Mouse (Mus musculus): ENCODE results near the gene Ugt1a5.
"Not testable (repeated sequence)": the region's sequence is repeated elsewhere in the genome, so short reads cannot be mapped to it uniquely, and the experiment has no call there.

Ugt1a5 gene

DNA sequence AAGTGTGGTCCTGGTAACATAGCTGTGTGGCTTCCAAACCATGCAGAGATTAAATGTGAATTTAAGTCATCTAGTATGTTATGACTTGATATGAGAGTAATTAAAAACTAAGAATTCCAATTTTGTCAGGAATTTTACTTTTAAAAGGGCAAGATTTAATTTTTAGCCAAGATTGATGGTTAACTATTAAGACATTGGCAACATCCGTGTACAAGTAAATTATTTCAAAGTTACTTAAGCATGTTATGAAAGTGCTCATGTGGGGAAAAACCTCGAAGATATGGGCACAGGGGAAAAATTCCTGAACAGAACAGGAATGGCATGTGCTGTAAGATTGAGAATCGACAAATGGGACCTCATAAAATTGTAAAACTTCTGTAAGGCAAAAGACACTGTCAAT, 31.6 kb downstream of the Ugt1a5 start:
- no peak for DNase-seq (ENCODE audit: extremely low spot score)

DNA sequence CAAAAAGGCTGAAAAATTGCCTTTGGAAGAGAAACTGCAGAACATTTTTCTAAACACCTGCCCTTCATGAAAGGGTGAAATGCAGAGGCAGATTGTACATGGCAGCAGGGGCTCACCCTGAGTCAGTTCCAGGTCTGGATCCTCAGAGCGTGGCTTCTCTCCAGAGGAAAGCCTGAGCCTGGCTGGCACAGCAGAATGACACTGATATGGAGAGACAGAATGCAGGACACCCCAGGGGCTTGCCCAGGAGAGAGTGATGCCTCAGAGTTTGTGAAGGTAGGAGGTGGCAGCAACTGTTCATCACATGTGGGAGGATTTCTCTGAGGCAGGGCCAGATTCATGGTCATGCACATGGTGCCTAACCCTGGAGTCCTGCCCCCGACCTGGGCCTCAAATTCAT, 34.2 kb downstream of the Ugt1a5 start:
- no peak for DNase-seq (ENCODE audit: extremely low spot score)

DNA sequence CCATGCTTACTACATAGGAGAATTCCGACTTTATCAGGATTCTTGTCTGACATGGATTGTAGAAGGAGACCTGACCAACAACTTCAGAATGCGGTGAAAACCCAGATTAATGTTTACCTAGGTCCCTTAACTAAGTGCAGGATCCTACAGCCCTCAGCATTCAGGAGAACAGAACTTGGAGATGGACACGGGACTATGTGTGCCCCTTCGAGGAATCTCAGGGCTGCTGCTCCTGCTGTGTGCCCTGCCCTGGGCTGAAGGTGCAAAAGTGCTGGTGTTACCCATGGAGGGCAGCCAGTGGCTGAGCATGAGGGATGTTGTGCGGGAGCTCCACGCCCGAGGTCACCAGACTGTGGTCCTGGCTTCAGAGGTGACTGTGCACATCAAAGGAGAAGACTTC, 34.6 kb downstream of the Ugt1a5 start, which contains the start of gene Ugt1a2:
Ugt1a2 (plus strand) TSS at position 146 of the 400 bp plus-strand sequence.
- no peak for DNase-seq (ENCODE audit: extremely low spot score)

DNA sequence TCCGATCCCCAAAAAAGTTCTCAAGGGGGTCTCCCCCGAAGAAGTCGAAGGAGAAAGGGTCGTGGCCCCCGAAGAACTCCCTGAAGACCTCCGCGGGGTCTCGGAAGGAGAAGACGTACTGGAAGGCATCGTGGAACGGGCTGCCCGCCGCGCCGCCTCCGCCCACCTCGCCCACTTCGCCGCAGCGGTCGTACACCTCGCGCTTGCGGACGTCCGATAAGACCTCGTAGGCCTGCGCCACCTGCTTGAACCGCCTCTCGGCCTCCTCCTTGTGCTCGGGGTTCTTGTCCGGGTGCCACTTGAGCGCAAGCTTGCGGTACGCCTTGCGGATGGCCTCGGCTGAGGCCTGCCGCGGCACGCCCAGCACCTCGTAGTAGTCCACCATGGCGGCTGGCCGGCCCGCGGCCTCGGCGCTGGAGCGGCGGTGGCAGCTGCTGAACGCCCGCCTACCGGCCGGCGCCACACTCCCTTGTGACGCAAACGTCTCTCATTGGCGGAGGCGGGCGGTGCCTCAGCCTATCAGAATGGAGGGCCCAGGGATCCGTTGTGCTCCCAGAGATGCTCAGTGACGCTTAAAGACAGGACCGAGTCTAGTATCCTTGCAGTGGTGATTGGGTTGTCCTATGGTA, 39.6 kb downstream of the Ugt1a5 start, which contains the start of gene Dnajb3:
Dnajb3 (minus strand) TSS at position 489 of the 629 bp plus-strand sequence.
- DNase-seq (ENCODE audit: extremely low spot score), result peak; percentile 85

DNA sequence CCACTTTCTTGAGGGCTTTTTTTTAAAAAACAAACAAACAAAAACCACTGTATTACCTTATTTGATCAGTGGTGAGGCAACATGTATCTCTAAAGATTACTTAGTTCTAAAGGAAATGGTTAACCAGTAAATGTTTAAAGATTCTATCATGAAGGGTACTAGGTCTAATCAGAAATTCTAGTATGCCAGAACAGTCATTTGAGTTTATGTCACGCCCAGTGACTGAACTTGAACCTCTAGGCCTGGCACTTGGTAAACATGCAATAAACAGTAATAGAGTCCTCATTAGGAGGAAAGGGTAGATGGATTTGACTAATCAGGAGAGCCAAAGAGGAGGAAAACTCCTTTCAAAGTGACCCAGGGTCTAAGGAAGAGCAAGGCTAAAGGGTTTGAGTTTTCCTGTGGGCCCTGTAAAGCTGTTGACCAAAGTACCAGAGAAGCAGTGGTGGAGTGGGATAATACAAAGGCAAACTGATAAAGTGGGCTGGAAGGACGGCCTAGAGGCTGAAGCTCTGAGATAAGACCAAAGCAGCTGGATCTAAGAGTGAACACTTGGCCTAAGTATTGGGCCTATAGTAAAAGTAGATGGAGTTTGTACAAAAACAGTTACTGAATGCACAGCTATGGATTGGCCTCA, 41.1 kb downstream of the Ugt1a5 start:
- DNase-seq (ENCODE audit: extremely low spot score), result no peak

DNA sequence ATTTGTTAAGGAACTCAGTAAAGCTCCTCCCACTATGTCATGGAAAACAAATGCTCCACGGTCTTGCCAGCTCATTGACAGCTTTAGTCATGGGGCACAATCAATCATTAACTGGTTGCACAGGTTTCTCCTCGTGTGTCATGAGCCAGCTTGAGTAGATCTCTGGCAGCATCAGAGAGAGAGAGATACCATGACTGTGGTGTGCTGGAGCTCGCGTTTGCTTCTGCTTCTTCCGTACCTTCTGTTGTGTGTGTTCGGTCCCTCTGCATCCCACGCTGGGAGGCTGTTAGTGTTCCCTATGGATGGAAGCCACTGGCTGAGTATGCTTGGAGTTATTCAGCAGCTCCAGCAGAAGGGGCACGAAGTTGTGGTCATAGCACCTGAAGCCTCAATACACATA, 46.0 kb downstream of the Ugt1a5 start, which contains the start of gene Ugt1a1:
Ugt1a1 (plus strand) TSS at position 148 of the 400 bp plus-strand sequence.
- peak; percentile 25 for DNase-seq (ENCODE audit: extremely low spot score)

DNA sequence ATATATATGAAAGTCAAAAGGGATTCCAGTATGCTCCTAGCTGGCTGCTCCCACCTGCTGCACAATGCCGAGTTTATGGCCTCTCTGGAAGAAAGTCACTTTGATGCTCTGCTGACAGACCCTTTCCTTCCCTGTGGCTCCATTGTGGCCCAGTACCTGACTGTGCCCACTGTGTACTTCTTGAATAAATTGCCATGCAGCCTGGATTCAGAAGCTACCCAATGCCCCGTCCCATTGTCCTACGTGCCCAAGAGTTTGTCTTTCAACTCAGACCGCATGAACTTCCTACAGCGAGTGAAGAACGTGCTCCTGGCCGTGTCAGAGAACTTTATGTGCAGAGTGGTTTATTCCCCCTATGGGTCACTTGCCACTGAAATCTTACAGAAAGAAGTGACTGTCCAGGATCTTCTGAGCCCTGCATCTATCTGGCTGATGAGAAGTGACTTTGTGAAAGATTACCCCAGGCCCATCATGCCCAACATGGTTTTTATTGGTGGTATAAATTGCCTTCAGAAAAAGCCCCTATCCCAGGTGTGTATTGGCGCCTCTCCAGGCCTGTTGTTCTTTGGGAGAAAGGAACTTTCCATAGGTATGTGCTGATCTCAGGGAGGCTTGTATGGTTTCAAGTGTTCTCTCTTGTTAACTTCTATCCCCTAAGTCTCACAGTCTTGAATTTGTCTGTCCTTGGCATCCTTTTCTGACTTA, 46.7 kb downstream of the Ugt1a5 start:
- peak; percentile 20 for DNase-seq (ENCODE audit: extremely low spot score)

DNA sequence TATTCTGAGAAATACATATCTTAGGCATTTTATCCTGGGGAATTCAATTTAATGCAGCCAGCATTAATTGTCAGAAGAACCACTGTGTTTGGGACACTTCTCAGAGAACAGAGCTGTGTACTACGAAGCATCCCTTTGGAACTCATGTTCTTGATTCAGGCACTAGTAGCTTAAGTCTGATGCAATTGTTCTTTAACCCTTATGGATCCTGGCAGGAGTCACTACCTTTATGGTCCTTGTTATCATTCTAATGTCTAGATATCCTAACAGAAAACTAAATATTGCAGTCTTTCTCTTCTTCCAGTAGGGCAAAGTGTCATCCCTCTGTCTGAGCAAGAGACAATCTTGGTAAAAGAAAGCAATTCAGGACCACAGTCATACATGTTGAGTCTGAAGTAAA, 47.2 kb downstream of the Ugt1a5 start:
- no peak for DNase-seq (ENCODE audit: extremely low spot score)

DNA sequence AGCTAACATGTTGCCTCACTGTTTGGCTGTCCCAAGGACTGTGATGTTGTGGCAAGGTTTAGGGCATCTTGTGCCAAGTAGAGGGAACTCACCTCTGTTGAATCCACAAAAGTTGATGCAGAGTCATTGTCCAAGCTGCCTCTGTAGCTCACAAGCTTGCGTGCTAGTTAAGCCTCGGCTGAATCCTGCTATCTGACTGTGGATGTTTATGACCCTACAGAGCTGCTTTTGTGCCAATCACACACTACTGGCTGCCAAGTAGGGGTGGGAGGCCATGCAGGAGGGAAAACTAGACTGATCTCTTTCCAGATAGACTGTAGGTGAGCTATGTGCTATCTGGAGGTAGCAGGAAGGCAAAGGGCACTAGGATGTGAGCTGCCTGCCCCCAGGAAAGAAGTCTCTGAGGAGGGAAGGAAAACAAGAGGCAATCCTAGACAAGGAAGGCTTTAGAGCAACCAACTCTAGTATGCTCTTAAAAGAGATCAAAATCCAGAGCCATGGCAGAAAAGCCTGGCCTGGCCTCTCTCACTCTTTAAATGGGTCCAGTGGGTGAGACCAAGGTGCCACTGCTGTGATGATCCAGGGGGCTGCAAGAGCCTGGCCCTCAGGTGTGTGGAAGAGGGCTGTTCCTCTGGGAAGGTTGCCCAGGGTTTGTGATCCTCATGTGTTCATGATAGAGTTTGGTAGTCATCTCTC, 48.1 kb downstream of the Ugt1a5 start:
- DNase-seq (ENCODE audit: extremely low spot score), result peak; percentile 24

DNA sequence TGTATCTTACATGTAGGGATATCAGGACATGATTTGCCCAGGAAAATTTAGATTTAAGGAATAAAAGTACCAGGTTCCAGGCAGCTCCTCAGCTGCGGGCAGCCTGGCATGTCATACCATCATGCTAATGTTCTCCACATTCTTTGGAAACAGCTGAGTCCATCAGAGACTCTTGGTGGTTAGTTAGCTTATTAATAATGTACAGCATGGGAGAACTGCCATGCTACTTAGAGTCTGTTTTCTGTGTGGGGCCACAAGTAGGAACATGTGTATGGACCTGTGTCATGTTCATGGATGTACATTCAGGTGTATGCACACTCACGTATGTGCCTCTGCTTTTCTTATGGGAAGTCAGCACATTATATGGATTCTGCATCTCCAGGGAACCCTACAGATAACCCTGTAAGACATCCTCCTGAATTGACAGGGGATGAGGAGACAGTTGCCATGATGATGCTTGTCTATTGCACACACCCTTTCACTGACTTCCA, 48.7 kb downstream of the Ugt1a5 start:
- DNase-seq (ENCODE audit: extremely low spot score), result no peak

DNA sequence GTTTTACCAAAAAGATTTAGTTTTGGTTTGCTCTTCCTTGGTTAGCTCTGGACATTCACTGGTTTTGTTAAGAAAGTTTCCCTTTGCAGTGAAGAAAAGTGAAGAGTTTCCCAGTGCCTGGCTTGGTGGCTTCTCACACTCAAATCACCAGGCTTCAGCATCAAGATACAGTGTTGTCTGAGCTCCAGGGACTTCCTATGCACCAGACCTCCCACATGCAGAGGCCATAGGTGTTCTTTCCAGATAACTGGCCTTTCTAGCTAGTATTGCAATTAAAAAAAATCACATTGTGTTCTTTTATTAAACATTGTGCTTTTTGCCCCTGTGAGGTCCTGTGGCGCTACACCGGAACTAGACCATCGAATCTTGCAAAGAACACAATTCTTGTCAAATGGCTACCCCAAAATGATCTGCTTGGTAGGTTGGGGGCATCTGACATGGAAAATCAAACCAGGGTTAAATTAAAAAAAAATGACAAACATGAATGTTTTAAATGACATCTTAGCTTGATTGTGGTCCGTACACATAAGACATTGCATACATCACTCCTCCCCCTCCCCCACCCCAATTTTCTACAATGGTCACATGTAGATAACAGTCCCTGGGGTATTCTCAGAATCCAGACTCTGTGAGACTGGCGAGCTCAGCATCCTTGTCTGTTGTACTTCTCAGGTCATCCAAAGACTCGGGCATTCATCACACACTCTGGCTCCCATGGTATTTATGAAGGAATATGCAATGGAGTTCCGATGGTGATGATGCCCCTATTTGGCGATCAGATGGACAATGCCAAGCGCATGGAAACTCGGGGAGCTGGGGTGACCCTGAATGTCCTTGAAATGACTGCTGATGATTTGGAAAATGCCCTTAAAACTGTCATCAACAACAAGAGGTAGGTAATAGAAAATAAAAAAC, 49.9 kb downstream of the Ugt1a5 start:
- DNase-seq (ENCODE audit: extremely low spot score), result peak; percentile 10

DNA sequence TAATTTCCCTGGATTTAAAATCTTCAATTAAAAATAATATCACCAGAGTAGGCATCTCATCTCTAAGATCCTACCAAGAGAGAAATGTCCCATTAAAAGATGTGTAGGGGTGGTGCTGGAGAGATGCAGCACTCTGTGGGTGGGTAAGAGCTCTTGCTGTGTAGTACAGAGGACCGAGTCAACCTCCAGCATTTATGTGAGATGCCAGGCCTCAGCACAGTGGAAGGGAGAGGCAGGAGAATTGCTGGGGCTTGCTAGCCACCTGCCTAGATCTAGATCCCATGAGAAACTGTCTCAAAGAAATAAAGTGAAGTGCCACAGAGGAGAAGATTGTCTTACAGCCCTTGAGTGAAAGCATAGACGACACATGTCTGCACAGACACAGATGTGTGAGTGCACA, 50.7 kb downstream of the Ugt1a5 start:
- peak; percentile 8 for DNase-seq (ENCODE audit: extremely low spot score)

DNA sequence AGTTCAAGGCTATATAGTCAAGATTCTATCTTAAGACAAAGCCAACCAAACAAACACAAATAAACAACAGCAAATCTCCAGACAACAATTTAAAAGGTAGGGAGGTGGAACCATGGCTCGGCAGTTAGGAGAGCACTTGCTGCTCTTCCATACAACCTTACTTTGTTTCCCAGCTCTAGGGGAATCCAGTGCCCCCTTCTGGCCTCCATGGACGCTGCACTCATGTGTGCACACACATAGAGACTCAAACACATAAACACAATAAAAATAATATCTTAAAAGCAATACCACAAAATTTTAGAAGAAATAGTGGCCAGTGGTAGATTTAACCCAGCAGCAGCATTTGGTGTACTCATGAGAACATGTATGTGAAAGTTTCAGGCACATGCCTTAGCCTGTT, 51.3 kb downstream of the Ugt1a5 start:
- DNase-seq (ENCODE audit: extremely low spot score), result peak; percentile 17

DNA sequence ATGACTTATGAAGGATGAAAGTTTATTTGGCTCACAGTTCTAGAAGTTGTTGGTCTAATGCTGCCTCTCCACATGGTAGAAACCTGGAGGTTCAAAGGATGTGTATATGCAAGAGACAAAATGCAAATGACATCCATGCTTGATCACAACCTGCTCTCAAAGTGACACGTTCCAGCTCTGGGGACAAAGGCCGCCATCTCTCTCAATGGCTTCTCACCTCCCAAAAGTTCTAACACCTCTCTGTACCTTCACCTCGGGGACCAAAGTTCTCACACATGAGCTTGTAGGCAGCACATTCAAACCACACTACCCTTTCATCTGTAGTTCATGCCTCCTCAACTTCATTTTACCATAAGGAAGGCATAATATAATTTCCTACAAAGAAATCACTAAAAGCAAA, 51.8 kb downstream of the Ugt1a5 start:
- DNase-seq (ENCODE audit: extremely low spot score), result peak; percentile 1

DNA sequence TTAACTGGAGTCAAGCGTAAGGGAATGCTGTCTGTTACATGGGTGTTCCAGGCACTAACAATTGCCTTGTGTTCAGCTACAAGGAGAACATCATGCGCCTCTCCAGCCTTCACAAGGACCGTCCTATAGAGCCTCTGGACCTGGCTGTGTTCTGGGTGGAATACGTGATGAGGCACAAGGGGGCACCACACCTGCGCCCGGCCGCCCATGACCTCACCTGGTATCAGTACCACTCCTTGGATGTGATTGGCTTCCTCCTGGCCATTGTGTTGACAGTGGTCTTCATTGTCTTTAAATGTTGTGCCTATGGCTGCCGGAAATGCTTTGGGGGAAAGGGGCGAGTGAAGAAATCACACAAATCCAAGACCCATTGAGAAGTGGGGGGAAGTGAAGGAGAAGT, 52.2 kb downstream of the Ugt1a5 start:
- peak; percentile 22 for DNase-seq (ENCODE audit: extremely low spot score)

DNA sequence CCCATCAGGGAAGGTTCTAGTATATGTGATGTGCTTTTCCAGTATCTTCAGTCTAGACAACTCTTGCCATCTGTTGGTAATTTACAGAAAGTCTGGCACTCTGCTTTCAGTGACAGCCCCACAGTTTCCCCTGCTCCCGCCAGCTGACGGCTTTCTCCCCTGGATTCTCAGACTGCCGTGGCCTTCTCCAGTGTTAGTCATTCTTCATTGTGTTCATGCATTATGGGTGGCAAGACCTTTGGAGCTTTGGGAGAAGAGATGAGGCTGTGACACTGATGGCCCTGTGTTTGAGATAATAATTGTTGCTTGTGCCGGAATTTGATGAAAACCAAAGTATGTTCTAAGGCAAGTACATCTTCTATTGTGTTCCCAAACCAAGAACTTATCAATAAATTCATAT, 52.8 kb downstream of the Ugt1a5 start:
- DNase-seq (ENCODE audit: extremely low spot score), result peak; percentile 15

DNA sequence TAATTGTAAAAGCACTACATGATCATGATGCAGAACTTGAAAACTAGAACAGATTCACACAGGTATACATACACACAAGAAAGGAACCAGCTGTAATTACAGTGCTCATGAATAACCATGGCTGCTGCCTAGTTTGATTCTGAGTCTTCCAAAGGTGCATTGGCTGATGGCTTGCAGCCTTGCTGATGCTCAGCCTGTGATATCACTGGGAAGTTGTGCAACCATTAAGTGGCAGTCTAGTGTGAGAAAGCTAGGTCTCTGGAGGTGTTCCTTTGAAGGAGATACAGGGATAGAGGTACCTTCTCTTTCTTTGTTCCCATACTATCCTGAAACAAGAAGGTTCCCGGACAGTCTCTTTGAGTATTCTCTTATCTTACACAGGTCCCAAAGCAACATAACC, 53.2 kb downstream of the Ugt1a5 start:
- no peak for DNase-seq (ENCODE audit: extremely low spot score)

DNA sequence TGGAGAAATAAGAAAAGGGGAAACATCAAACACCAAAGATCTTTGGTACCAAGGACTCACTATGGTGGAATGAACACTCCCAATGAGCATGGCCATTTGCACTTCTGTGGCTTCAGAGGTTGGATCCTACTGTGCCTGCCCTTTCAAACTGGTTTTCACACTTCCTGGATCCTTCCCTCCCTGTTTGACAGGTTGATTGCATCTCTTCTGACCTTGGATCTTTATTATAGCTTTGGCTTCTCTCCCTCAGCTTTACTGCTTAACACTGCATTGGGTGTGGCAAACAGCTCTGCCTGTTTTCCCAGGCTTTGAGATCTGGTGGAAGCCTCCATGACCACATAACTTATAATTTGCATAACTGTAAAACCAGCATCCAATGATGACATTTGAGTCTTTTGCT, 54.5 kb downstream of the Ugt1a5 start:
- DNase-seq (ENCODE audit: extremely low spot score), result peak; percentile 19

DNA sequence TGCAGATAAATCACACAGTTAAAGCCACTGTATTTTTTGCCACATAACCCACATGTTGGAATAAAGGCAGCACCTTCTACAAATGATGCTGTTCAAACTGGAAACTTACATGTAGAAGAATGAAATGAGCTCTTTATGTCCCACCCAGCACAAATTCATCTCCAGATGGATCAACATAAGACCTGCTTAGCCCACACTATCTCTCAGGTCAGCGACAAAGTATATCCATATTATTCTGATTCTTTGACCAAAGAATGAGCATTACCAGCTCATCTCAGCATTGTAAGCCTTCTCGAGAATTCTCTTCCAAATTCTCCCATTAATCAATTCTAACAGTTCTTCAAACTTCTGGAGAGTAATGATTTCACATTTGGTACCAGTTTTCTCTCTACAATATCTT, 56.4 kb downstream of the Ugt1a5 start:
- no peak for DNase-seq (ENCODE audit: extremely low spot score)

DNA sequence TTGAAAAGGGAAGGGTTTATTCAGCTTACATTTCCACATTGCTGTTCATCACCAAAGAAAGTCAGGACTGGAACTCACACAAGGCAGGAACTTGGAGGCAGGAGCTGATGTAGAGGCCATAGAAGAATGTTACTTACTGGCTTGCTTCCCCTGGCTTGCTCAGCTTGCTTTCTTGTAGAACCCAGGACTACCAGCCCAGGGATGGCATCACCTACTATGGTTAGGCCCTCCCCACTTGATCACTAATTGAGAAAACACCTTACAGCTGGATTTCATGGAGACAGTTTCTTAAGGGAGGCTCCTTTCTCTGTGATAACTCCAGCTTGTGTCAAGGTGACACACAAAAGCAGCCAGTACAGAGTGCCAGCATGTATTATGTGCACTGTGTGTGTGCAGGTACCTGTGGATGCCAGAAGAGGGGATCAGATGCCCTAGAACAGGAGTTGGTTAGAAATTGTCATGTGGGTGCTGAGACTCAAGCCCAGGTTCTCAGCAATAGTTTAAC, 57.3 kb downstream of the Ugt1a5 start:
- not testable (repeated sequence) for DNase-seq (ENCODE audit: extremely low spot score)

DNA sequence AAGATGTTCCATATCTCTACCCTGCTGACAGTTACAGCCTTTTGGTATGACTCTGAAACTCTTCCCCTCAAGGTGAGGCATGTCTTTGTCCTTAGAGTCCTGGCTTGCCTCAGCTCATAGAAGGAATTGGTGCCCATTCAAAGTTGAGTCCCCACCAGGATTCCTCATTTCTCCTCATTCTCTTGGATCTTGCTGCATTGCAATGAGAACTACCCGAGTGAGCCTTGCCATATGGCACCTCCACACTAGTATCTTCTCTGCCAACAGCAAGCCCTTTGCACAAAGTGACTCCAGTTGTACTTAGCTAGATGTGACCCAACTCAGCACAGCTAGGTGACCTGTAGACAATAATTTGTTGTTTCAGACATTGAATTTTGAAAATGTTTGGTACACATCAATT, 57.8 kb downstream of the Ugt1a5 start:
- DNase-seq (ENCODE audit: extremely low spot score), result no peak
